Mouse (Mus musculus): ENCODE results near the gene Fam167b. TPM values are rescaled to one million over a fixed set of nuclear protein-coding genes. Genes with fewer than 3 reads are reported as not detected.

Fam167b gene
- total RNA-seq, 2 experiments from 2014 or later: 0.50 TPM; not detected in 1

DNA sequence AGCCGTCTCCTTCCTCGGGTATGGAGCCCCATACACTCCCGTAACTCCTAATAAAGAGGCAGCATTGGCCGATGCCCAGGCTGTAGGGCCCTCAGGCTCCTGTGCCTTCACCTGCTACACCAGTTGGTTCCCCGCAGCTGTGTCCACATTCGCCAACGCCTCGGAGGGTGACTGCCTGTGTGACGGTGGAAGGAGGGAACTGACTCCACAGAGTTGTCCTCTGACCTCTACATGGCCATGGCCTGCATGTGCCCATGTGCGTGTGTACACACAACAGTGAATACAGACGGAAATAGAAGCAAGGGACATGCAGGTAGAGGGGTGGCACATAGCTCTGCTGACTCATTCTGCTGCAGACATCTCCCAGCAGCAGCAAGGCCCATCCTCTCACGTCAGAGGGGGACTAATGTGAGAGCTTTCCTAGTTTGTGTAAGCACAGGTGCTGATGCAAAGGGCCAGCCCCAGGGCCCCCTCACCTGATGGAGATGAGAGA is 30.8 kb upstream of the Fam167b start:
- intact Hi-C loops (cut with DNase I): loop anchor here (2.0 to 5.0 kb wide), 3 partner anchors 24 to 107 kb away; partner anchors contain the start of gene Hdac1
- no peak for DNase-seq (ENCODE audit: low spot score in 2 of 2)

DNA sequence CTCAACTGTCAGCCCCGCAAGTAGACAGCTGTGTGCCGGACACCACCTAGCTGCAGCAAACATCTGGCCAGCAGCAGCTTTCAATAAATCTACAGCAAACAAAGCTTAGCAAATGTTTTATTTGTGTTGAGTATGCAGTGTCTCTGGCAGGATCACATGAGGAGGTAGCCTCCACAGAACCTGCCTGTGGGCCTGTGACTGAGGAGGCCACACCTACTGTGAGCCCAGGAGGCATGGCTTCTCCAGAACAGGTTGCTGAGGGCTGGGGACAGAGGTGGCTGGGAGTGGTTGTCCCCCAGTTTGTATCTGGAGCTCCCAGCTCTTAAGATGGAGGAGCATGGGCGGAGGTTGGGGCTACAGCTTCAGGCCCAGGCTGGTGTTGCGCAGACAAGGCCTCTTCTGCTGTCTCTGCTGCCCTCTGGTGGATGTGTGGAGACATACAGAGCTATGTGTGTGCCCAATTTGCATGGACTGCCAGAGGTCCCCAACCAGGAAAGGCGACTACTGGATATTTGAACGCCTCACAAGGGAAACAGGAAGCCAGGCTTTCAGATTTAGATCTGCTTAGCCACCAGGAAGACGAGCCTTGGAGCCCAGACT is 30.2 kb upstream of the Fam167b start:
- intact Hi-C loops (cut with DNase I): loop anchor here (2.0 to 5.0 kb wide), 3 partner anchors 24 to 106 kb away; partner anchors contain the start of gene Hdac1
- peak; percentile 82 to 89 for DNase-seq (ENCODE audit: low spot score in 2 of 2)

DNA sequence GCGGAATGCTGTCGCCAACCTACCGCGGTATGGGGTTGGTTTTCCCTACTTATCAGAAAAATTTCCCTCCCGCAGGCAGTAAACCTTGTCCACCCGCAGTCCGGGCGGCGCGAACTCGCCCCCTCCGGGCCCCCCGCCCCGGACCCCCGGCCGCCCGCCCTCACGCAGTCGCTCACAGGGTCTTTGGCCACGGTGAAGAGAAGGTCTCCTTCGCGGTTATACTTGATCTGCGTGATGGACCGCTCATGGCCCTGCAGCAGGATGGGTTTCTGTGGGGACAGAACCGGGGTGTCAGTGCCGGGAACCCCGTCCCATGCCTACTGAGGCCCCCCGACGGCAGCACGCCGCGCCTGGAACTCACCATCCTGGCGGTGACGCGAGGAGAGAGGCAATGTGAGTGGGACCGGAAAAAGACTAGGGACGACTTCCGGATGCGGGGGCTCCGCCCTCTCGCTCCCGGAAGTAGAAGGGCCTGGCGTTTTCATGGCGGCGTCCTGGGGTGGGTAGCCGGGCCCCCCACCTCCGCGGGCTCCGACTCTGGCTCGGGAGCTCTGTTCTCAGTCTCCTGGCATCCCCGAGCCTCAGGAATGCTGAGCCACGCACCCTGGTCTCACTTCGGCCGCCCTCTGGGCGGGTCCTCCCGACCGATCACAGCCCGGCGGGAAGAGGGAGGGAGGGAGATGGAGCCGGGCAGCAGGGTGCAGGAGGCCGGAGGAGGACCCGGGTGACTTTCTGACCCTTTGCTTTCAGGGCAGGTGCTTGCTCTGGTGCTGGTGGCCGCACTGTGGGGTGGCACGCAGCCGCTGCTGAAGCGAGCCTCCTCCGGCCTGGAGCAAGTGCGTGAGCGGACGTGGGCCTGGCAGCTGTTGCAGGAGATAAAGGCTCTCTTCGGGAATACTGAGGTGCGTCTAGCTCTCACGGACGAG is 22.1 kb upstream of the Fam167b start, which contains the start of the genes Eif3i and Tmem234:
Eif3i (minus strand) TSS at position 416 of the 926 bp plus-strand sequence.
Tmem234 (plus strand) TSS at position 436 of the 926 bp plus-strand sequence.
- intact Hi-C loops (cut with DNase I): loop anchor here (5.0 kb wide), 1 partner anchor 138 kb away; the partner anchor contains the start of gene Bsdc1
- DNase-seq (ENCODE audit: low spot score in 2 of 2): peak; percentile 86 to 91

DNA sequence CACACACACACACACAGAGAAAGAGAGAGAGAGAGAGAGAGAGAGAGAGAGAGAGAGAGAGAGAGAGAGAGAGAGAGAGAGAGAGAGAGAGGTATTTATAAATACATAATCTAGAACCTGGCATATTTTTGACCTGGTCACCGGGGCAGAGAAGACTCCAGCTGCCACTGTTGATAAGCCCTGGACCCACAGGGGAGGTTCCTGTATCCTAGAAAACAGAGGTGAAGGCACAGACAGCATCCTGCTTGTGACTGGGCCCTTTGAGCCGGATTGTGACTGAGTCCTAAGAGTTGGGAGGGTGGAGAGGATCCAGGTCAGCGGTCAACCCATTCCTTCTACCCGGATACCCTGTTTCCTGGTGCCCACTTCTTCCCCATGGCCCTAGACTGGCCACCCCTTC is 10.5 kb upstream of the Fam167b start:
- DNase-seq (ENCODE audit: low spot score in 2 of 2): no peak
- intact Hi-C loops (cut with DNase I): no loop called here

DNA sequence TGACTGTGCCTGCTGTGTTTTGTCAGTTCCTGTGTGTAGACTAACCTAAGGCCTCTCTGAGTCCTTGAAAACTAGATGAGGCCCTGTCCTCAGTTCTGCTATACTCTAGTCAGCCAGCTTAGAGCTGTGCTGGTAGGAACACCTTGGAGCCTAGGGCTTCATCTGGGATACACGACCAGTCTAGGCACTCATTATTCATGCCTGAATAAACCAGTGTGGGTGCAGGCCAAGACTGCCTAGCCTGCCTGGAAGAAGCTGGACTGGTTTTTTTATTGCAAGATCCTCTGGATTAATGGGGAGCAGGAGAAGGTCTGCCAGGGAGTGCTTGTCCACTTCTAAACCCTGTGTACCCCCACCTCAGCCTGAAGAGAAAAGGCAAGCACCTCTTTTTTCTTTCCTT is 8.6 kb upstream of the Fam167b start:
- intact Hi-C loops (cut with DNase I): no loop called here
- DNase-seq (ENCODE audit: low spot score in 2 of 2): no peak

DNA sequence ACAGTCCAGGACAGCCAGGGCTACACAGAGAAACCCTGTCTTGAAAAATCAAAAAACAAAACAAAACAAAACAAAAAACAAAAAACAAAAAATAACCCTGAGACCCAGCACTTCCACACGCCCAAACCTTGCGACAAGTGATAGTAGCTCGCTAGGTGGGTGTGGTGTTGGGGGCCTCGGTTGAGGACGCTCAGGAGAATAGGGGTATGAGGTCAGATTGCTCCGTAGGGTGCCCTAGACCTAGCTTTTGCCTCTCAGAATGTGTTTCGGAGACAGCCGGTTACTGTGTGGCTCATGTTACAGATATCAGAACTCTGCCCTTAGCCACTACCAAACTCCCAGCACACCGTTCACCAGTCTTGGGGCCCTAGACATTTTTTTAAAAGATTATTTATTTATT is 7.4 kb upstream of the Fam167b start:
- no peak for DNase-seq (ENCODE audit: low spot score in 2 of 2)
- intact Hi-C loops (cut with DNase I): loop anchor here (2.0 kb wide), 1 partner anchor 23 kb away; no protein-coding TSS in a partner anchor

DNA sequence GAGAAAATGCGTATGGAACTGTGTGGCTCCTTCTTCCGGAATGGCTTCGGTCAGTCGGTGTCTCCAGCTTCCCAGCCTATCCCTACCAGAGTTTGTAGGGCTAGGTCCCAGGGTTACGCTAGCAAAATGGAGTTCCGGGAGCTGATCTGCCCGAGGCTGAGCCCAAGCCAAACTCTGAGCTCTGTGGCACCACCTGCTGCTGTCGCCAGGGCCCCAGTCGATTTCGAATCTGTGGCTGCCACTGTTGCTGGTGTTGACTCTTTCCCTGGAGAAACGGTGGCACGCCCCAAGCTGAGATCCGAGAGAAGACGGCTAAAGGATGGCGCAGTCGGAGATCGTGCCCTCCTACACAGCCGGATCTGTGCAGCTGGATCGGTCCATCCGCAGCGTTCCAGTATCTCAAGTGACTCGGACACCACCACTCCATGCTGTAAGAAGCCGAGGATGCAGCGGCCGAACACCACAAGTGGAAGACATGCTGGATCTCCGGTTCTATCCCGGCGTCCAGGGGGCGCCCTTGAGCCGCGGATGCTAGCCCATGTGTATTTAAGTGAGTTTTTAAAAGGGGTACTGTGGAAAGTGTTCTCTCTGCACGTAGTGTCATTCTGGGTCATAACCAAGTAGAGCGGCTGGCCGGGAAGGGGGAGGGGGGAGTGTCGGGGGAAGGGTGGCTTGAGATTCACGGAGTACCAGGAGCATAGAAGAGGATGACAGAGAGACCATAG is 6.7 kb upstream of the Fam167b start:
- peak; percentile 84 to 86 for DNase-seq (ENCODE audit: low spot score in 2 of 2)
- intact Hi-C loops (cut with DNase I): loop anchor here (2.0 kb wide), 1 partner anchor 24 kb away; no protein-coding TSS in a partner anchor

DNA sequence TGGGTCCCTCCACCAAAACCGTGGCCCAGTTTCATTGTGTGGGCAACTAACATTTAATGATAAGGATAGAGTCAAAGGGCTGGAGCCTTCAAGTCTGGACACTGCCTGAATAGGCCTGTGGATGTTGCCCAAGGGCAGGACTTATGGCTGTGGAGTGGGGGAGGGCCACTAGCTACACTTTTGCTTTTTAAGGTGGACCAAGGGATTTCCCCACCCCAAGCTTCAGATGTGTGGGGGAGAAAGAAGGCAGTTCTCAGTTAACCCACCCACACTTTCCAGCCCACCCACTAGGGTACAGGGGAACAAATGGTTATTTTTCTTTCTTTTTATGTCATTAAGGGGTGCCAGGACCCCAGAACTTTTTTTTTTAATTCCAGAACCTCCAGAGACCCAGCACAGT is 6.0 kb upstream of the Fam167b start:
- intact Hi-C loops (cut with DNase I): loop anchor here (2.0 kb wide), 1 partner anchor 24 kb away; no protein-coding TSS in a partner anchor
- DNase-seq (ENCODE audit: low spot score in 2 of 2): no peak

DNA sequence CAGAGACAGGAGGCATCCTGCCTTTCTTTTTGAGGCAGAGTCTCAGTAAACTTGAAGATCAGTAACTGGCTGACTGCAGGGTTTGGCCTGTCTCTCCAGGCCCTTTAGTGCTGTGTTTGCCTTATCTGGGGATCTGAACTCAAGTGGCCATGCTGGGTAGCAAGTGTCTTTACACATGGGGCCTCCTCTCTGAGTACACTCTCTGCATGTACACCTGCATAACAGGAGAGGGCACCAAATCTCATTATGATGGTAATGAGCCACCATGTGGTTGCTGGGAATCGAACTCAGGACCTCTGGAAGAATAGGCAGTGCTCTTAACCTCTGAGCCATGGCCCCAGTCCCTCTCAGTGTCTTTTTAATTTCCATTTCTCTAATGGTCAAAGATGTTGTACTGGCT is 3.9 kb upstream of the Fam167b start:
- intact Hi-C loops (cut with DNase I): no loop called here
- no peak for DNase-seq (ENCODE audit: low spot score in 2 of 2)

DNA sequence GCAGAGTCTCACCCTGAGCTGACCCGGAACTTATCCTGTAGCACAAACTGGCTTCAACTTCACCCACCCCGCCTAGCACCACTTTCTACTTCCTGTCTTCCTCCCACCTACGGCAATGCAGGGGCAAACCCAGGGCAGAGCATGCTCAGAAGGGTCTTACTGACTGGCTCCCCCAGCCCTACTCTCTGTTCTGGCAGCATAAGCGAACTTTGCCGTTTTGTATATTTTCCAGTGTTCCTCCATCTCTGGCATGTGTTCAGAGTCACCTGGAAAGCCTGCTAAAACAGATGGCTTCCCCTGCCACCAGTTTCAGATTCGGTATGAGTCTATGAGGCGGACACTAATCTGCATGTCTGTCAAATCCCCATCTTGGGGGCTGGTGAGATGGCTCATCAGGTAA is 2.0 kb upstream of the Fam167b start:
- intact Hi-C loops (cut with DNase I): no loop called here
- no peak for DNase-seq (ENCODE audit: low spot score in 2 of 2)

DNA sequence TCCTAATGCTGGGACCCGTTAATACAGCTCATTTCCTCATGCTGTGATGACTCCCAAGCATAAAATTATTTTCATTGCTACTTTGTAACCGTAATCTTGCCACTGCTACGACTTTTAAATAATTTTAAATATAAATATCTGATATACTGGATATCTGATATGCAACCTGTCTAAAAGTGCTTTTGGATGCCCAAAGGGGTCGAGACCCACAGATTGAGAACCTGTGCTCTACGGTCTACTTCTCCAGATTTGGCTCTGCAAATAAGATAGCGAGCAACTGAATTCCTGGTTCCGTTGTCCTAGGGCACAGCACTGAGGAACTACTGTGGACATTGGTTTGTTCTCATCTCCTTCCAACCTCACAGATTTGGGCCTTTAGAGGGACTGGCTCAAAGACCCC is 661 bp downstream of the Fam167b start:
- intact Hi-C loops (cut with DNase I): no loop called here
- no peak for DNase-seq (ENCODE audit: low spot score in 2 of 2)

DNA sequence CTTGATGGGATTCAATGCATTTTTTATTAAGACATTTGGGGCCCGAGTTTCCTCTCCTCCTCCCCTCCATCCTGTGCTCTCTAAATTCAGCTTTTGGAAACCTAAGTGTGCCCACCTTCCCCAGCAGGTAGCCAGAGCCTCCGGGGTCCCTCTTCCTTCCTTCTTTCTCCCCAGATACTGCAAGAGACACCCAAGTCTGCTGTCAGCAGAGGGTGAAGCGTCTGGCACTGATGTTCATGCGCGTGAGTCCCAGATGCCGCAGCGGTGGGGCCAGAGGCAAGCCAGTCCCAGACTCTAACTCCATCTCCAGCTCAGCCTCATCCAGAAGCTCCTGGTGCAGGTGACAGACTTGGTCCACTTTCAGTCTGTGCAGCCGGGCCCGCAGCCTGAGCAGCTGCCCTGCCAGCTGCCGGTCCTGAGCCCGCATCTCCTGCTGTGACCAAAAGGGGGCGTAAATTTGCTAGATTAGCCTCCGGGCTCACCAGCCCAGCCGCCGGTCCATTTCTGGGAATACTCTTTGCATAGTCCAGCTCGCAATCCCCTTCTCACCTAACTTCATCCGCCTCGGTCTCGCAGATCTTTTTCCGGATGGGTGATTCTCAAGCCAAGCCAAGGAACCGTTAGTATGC is 1.4 kb downstream of the Fam167b start:
- peak; percentile 41 to 50 for DNase-seq (ENCODE audit: low spot score in 2 of 2)
- intact Hi-C loops (cut with DNase I): no loop called here

DNA sequence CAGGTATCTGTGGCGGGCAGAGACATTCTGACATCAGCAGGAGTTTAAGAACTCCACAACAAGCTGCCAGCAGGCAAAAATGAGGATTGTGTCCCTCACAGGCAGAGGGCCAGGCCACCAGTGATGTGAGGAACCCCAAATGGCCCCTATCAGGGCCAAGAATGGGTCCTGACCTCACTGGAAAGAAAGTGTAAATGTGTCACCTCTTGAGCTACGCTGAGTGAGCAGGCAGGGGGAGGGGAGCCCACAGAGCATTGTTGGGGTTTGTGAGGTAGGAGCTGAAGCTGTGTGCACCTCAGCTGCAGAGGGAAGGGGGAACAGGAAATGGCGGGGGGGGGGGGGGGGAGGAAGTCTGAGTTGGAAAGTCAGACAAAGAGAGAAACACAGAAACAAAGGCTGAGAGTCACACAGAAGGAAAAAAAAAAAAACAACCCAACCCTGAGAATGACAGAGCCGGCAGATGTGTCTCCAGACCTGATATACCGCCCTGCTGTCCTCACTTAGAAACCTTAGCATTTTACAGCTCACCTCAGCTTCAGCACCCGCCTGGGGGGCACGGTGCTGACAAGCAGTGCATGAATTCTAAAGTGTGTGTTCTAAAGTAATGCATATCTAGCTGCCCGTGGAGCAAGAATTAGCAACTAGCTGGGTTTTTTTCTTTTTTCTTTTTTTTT is 3.0 kb downstream of the Fam167b start:
- intact Hi-C loops (cut with DNase I): no loop called here
- DNase-seq (ENCODE audit: low spot score in 2 of 2): no peak

DNA sequence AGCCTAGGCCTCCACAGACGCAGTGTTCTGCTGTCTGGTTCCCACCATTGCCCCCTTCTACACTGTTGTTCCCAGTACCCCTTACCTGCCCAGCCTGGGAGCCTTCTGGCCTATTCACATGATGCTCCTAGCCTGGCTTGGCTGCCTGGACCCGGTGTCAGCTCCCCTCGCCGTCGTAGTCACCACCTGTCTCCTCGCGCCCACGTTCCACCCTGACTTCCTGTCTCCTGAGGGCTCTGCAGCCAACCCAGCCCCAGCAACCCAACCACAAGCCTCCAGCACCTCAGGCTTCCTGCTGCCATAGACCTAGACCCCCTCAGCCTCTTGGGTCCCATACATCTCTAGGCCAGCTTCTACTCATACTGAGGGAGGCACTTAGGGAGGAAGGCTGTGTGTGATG is 4.9 kb downstream of the Fam167b start, which contains the start of gene Lck:
Lck (minus strand) TSS at position 212 of the 400 bp plus-strand sequence.
- DNase-seq (ENCODE audit: low spot score in 2 of 2): no peak
- intact Hi-C loops (cut with DNase I): no loop called here

DNA sequence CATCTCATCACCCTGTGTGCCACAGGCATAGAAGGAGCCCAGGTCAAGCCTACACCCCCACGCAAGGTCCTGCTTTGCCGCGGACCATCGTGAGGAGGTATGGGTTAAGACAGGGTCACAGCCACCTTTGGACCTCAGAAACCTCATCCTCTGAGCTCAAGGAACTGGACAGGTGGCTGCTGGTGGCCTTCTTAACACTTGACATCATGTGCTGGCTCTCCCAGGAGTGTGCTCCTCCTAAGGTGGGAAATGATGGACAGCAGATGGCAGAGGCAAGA is 5.3 kb downstream of the Fam167b start:
- intact Hi-C loops (cut with DNase I): no loop called here
- DNase-seq (ENCODE audit: low spot score in 2 of 2): no peak

DNA sequence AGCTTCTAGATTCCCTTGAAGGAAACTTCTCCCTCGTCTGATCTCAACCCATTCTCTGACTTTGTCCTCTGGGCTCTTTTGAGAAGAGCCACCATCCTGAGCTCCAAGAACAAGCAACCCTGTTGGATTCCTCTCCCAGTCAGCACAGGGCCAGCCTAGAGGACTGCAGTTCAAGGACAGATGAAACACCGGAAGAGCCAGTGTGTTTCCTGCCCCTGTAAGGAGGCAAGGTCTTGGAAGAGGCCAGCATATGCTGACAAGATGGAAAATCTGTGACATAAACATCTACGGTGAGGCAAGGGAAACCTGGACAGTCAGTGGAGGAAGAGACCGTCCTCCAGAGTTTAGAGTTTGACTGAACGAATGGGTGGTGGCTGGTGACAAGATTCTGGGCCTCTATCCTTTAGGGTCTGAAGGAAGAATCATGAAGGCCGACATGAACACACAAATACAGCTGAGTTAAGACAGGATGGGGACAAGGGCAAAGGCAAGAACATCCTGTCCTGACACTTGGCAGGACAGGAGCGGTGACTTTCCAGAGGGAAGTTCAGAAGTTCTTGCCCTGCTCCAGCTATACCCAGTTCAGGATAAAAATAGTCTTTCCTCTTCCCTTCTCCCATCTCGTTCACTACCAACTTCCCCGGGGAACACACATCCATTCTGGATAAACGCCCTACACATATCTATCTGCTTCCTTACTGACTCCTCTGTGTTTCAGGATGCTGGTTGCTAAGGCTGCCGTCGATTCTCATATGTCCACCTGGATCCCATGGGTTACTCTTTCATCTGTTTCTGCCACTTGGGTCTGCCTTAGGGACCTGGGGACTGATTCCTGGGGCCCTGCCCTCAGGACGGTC is 5.9 kb downstream of the Fam167b start:
- intact Hi-C loops (cut with DNase I): no loop called here
- DNase-seq (ENCODE audit: low spot score in 2 of 2): no peak

DNA sequence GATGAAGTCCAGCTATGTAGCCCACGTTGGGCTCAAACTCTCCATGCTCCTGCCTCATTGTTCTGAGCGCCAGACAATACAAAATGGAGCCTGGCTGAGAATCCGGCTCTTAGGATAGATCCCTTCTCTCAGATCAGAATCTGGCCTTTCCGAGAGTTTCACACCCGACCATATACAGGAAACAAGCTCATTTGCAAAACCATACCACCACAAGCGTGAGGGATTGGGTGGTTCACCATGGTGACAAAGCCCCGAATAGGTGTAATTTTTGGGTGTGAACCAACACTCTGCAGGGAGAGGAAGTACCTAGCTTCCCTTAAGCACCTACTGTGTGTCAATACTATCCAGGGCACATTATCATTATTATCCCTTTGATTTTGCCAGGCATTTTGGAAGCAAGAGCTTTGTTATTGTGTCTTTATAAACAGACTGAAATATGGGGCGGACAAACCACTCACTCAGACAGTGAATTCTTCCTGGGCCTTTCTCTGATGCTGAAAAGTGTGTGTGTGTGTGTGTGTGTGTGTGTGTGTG is 6.7 kb downstream of the Fam167b start:
- intact Hi-C loops (cut with DNase I): no loop called here
- no peak for DNase-seq (ENCODE audit: low spot score in 2 of 2)

DNA sequence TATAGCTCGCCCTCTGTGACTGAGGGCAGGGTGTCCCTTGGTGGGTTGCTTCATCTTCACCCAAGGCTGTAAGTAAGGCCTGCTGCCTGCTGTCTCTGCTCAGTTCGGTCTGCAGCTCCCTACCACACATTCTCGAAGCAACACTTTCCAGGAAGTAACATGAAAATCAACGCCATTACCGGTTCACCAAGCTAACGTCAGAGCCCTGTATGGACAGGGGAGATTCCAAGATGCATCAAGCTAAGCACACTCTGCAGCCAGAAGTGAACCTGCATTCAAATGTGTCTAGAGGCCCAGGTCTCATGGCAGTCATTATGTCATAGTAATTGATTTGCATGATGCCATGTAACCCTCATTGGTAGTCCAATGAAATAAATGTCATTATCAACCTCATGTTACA is 8.3 kb downstream of the Fam167b start:
- DNase-seq (ENCODE audit: low spot score in 2 of 2): no peak
- intact Hi-C loops (cut with DNase I): no loop called here
